Mouse (Mus musculus) regulatory T cell (primary cell): ENCODE results near the gene Mprip.

Experiments
- in situ Hi-C: fragments of 300-600 bp; cut with MboI, MseI; formaldehyde crosslinking; loops from one replicate; pipeline ENCODE4 v1.15.1; 2025; ENCODE audit warnings: high pct_unique_total_duplicates

Gene Mprip

GRCm38 (mm10) chr11:59653547-59653946 is 7.6 kb upstream of the Mprip start:
- in situ Hi-C loops: no loop called here

GRCm38 (mm10) chr11:59655337-59655736 is 5.8 kb upstream of the Mprip start:
- in situ Hi-C loops: no loop called here

GRCm38 (mm10) chr11:59656016-59656415 is 5.1 kb upstream of the Mprip start:
- in situ Hi-C loops: no loop called here

- in situ Hi-C loops: no loop called here
These were observed 620 bp downstream of the Mprip start for GRCm38 (mm10) chr11:59661601-59662248.

GRCm38 (mm10) chr11:59662249-59662788 is 1.2 kb downstream of the Mprip start:
- in situ Hi-C loops: no loop called here

- in situ Hi-C loops: no loop called here
These were observed 2.0 kb downstream of the Mprip start for GRCm38 (mm10) chr11:59662877-59663775.

- in situ Hi-C loops: no loop called here
These were observed 2.7 kb downstream of the Mprip start for GRCm38 (mm10) chr11:59663776-59664320.

GRCm38 (mm10) chr11:59664818-59665217 is 3.7 kb downstream of the Mprip start:
- in situ Hi-C loops: no loop called here

- in situ Hi-C loops: no loop called here
These were observed 10.1 kb downstream of the Mprip start for GRCm38 (mm10) chr11:59671049-59671693.

- in situ Hi-C loops: no loop called here
These were observed 12.9 kb downstream of the Mprip start for GRCm38 (mm10) chr11:59674013-59674412.

GRCm38 (mm10) chr11:59674746-59675145 is 13.6 kb downstream of the Mprip start:
- in situ Hi-C loops: loop anchor here (5.0 kb wide), 1 partner anchor 103 kb away; no protein-coding TSS in a partner anchor

- in situ Hi-C loops: loop anchor here (5.0 kb wide), 1 partner anchor 100 kb away; no protein-coding TSS in a partner anchor
These were observed 16.7 kb downstream of the Mprip start for GRCm38 (mm10) chr11:59677767-59678166.

GRCm38 (mm10) chr11:59678693-59679092 is 17.6 kb downstream of the Mprip start:
- in situ Hi-C loops: loop anchor here (5.0 kb wide), 1 partner anchor 99 kb away; no protein-coding TSS in a partner anchor

GRCm38 (mm10) chr11:59680111-59680510 is 19.0 kb downstream of the Mprip start:
- in situ Hi-C loops: no loop called here

- in situ Hi-C loops: no loop called here
These were observed 23.9 kb downstream of the Mprip start for GRCm38 (mm10) chr11:59684956-59685355.

- in situ Hi-C loops: no loop called here
These were observed 33.4 kb downstream of the Mprip start for GRCm38 (mm10) chr11:59694533-59694932.

- in situ Hi-C loops: no loop called here
These were observed 34.4 kb downstream of the Mprip start for GRCm38 (mm10) chr11:59695550-59695949.

GRCm38 (mm10) chr11:59697572-59697971 is 36.5 kb downstream of the Mprip start:
- in situ Hi-C loops: no loop called here

- in situ Hi-C loops: no loop called here
These were observed 39.7 kb downstream of the Mprip start for GRCm38 (mm10) chr11:59700787-59701186.

GRCm38 (mm10) chr11:59705113-59705512 is 44.0 kb downstream of the Mprip start:
- in situ Hi-C loops: no loop called here

GRCm38 (mm10) chr11:59707481-59707880 is 46.4 kb downstream of the Mprip start:
- in situ Hi-C loops: no loop called here
